Mouse (Mus musculus): ENCODE measurements at regions not wholly inside any gene's neighbourhood (a gene's known extent, or its start where the extent isn't known, plus 50 kb on each side); places are given as distances from the start of the nearest gene placed in this dataset.

DNA sequence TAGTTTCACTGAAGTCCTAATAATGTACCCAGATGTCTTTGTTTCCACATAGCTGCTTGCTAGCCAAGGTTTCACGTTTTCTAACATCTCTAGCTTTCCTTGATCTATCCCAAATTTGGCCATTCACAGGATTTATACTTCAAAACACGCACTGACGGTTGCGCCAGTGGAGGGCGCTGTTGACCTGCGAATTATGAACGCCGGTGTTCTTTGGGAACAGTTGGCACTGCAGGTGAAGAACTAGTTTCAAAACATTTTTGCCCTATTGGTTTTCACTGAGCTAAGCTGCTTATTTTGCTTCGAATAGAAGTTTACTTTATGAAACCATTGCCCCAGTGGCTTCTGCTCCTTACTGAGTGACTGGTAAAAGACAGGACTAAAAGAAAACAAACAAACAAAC is 76.7 kb upstream of the Slitrk3 start:
- DNase-seq (ENCODE audit: low spot score): peak; percentile 73

DNA sequence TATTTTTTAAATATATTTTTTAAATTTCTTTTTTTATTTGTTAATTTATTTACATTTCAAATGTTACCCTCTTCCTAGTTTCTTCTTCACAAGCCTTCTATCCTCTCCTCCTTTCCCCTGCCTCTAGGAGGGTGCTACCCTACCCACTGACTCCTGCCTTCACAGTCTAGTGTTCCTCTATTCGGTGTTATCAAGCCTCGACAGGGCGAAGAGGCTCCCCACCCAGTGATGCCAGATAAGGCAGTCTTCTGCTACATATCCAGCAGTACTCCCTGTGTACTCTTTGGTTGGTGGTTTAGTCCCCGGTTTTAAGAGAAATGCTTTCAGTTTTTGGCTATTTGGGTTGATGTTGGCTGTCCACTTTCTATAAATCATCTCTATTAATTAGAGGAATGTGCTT is 67.5 kb upstream of the Slitrk3 start:
- no peak for DNase-seq (ENCODE audit: low spot score)

DNA sequence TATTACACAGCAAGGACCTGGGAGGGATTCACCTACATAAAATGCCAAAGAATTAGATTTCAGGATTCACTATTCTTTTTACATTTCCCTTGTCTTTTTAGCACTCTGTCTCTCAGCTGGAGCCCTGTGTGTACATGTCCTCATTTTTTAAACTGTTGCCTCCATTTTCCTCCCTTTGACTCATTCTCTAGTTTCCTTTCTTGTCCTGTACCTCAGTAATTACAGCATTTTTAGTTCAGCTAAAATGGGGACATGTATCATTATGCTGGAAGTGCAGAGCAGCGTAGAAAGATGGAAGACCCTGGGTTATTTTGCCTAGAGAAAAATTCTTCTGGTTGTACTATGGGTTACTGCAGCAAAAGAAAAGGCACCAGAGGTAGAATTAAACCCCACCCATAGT is 51.5 kb upstream of the Slitrk3 start:
- DNase-seq (ENCODE audit: low spot score): no peak
